Mouse (Mus musculus) lung, postnatal 10 days (tissue): ENCODE measurements around the gene Sdhaf1.
A peak's percentile ranks its signal among the peaks of the same experiment; 100 is the strongest.

Source experiments
- DNase-seq: peaks from one replicate; pipeline ENCODE4 v3.0.0; 2021

Sdhaf1 gene

GRCm38 (mm10) chr7:30291215-30292131, 32.2 kb downstream of the Sdhaf1 start, which contains the start of gene Clip3:
Gene Clip3, plus strand, starts transcription at chr7:30291728.
- peak; percentile 82 for DNase-seq

- DNase-seq = no peak
Observed at GRCm38 (mm10) chr7:30289714-30290399, 33.8 kb downstream of the Sdhaf1 start.

- no peak for DNase-seq
Observed at GRCm38 (mm10) chr7:30289071-30289713, 34.5 kb downstream of the Sdhaf1 start.

- DNase-seq = no peak
Observed at GRCm38 (mm10) chr7:30288046-30288445, 35.6 kb downstream of the Sdhaf1 start.

- DNase-seq = peak; percentile 46
Observed at GRCm38 (mm10) chr7:30286701-30287410, 36.8 kb downstream of the Sdhaf1 start.

- DNase-seq = no peak
Observed at GRCm38 (mm10) chr7:30282740-30283139, 41.0 kb downstream of the Sdhaf1 start.

- DNase-seq = no peak
Observed at GRCm38 (mm10) chr7:30281522-30281921, 42.2 kb downstream of the Sdhaf1 start.

- DNase-seq = peak; percentile 96
Observed at GRCm38 (mm10) chr7:30280670-30281138, 43.0 kb downstream of the Sdhaf1 start.

GRCm38 (mm10) chr7:30279951-30280669, 43.6 kb downstream of the Sdhaf1 start, which contains the start of the genes Thap8 and Wdr62:
Gene Thap8, plus strand, starts transcription at chr7:30280094.
Gene Wdr62, minus strand, starts transcription at chr7:30280419.
- DNase-seq = peak; percentile 96

- no peak for DNase-seq
Observed at GRCm38 (mm10) chr7:30279536-30279935, 44.2 kb downstream of the Sdhaf1 start.

- DNase-seq = no peak
Observed at GRCm38 (mm10) chr7:30278911-30279310, 44.8 kb downstream of the Sdhaf1 start.

GRCm38 (mm10) chr7:30274383-30274782, 49.3 kb downstream of the Sdhaf1 start:
- DNase-seq = peak; percentile 54
